14 mouse cellular contexts compared by ENCODE assay signal in genomic region chr17:3560534-3560933, GRCm38 (mm10). TPM values are rescaled to one million over a fixed set of nuclear protein-coding genes. Genes with fewer than 3 reads are reported as not detected.
A peak's percentile ranks its signal among the peaks of the same experiment; 100 is the strongest.
DNase-seq lines count a peak whose midpoint lies in the region; ATAC-seq and TF ChIP-seq lines count a peak whose summit lies in the region.
"Had no signal": no experiment of that assay in that cellular context is flagged by ENCODE, and none has a peak within 500 bp of the region (broad histone marks: within the 10 kb centered on the region; RNA-seq: fewer than 3 reads in every experiment).

No protein-coding gene starts in this region.

- TF ChIP-seq CTCF in cerebellum, adult 2 months (IDR thresholded peaks at IDR 0.05; ENCODE audit: borderline replicate concordance, insufficient read depth, low read depth, low read length): 0 out of 2 replicates have a peak, but pooled peaks have one; percentile 2
- TF ChIP-seq CTCF in kidney, adult 2 months (conservative IDR thresholded peaks at IDR 0.05; ENCODE audit: insufficient read depth, insufficient read length, low read depth, low read length): no peak
- peak; percentile 43 for TF ChIP-seq CTCF in Patski (IDR thresholded peaks at IDR 0.05)

- no peaks in the 10 kb centered on the region for H3K36me3 ChIP-seq in kidney, adult 2 months (ENCODE audit: control insufficient read depth, insufficient read depth, low read length)
- no peaks in the 10 kb centered on the region for H3K36me3 ChIP-seq in kidney, embryonic 14.5 days (ENCODE audit: control insufficient read depth, insufficient read depth, low read length)
- H3K36me3 ChIP-seq: lung, embryonic 15.5 days had no signal

- no peak overlapping the region for H3K4me2 ChIP-seq in kidney, embryonic 14.5 days (replicated peaks; ENCODE audit: low read depth, low read length)
- H3K4me2 ChIP-seq: heart, embryonic 11.5 days; lung, embryonic 15.5 days had no signal

- ATAC-seq in kidney, embryonic 14.5 days (ENCODE audit: low FRiP score, low TSS enrichment): no peak
- no peak for ATAC-seq in Patski
- ATAC-seq: midbrain, embryonic 16.5 days had no signal

- H3K27me3 ChIP-seq in cerebellum, adult 2 months (ENCODE audit: control insufficient read depth, insufficient read depth, low read length): no peaks in the 10 kb centered on the region
- H3K27me3 ChIP-seq in kidney, adult 2 months (replicated peaks; ENCODE audit: control insufficient read depth, insufficient read depth, low read length): no peaks in the 10 kb centered on the region
- no peaks in the 10 kb centered on the region for H3K27me3 ChIP-seq in kidney, embryonic 14.5 days (ENCODE audit: control insufficient read depth, insufficient read depth, low read length)
- no peaks in the 10 kb centered on the region for H3K27me3 ChIP-seq in Patski
- H3K27me3 ChIP-seq: lung, embryonic 15.5 days had no signal

- DNase-seq in cerebellum, adult 2 months: no peak
- DNase-seq in cerebellum, adult 11 months: no peak
- DNase-seq in kidney, adult 2 months: peak; percentile 28
- DNase-seq in lung, postnatal 10 days: peak; percentile 16
- DNase-seq in lung, postnatal 14 days: no peak
- no peak for DNase-seq in Patski (ENCODE audit: low read depth, low spot score)
- DNase-seq in urinary bladder, postnatal 4 days (ENCODE audit: low spot score in 2 of 2): no peak
- DNase-seq: adrenal gland, adult 8-10 months had no signal

- CTCF ChIA-PET in Patski (lab: Charles Lee): no interaction called here

- no peaks in the 10 kb centered on the region for H3K9me3 ChIP-seq in kidney, embryonic 14.5 days (ENCODE audit: control insufficient read depth, low read length)
- H3K9me3 ChIP-seq: lung, embryonic 15.5 days had no signal

- POLR2A ChIA-PET in Patski (lab: Charles Lee): no interaction called here

- 59% methylated on average over 3 of the region's 3 CpGs for WGBS in cerebellum, adult 2 months
- WGBS in kidney, adult 2 months: 77% methylated on average over 3 of the region's 3 CpGs
- WGBS in kidney, embryonic 14.5 days: 76% methylated on average over 3 of the region's 3 CpGs

- H3K27ac ChIP-seq in cerebellum, adult 2 months (ENCODE audit: insufficient read depth, low read length): no peak overlapping the region
- H3K27ac ChIP-seq in kidney, adult 2 months (ENCODE audit: insufficient read depth, low read depth, low read length): no peak overlapping the region
- H3K27ac ChIP-seq in kidney, embryonic 14.5 days (ENCODE audit: low read depth, low read length): no peak overlapping the region
- H3K27ac ChIP-seq: lung, embryonic 15.5 days had no signal

- H3K4me3 ChIP-seq in cerebellum, adult 2 months (replicated peaks; ENCODE audit: insufficient read depth, low read depth, low read length): no peak overlapping the region
- no peak overlapping the region for H3K4me3 ChIP-seq in kidney, adult 2 months (ENCODE audit: insufficient read depth, low read depth, low read length)
- no peak overlapping the region for H3K4me3 ChIP-seq in kidney, embryonic 14.5 days (ENCODE audit: low read length)
- H3K4me3 ChIP-seq: lung, embryonic 15.5 days had no signal

- TF ChIP-seq POLR2A in cerebellum, adult 2 months (IDR thresholded peaks at IDR 0.05; ENCODE audit: borderline replicate concordance, insufficient read depth, low read length): no peak
- TF ChIP-seq POLR2A in kidney, adult 2 months (IDR thresholded peaks at IDR 0.05; ENCODE audit: low read depth, low read length): no peak

- H3K4me1 ChIP-seq in cerebellum, adult 2 months (ENCODE audit: control insufficient read depth, insufficient read depth, low read length): no peaks in the 10 kb centered on the region
- H3K4me1 ChIP-seq in kidney, adult 2 months (ENCODE audit: control insufficient read depth, insufficient read depth, low read length): no peaks in the 10 kb centered on the region; the same call in 1 of the 2 replicates
- peaks cover 8% of the 10 kb centered on the region; the same call in 1 of the 2 replicates for H3K4me1 ChIP-seq in kidney, embryonic 14.5 days (ENCODE audit: control insufficient read depth, insufficient read depth, low read length)

- in situ Hi-C loops in Patski (cut with MboI; ENCODE audit: low pct_unique_long_range_greater_than_20kb): loop anchor here (25.0 kb wide), 2 partner anchors 1477 to 1827 kb away; no protein-coding TSS in a partner anchor

- no peak overlapping the region for H3K9ac ChIP-seq in kidney, embryonic 14.5 days (ENCODE audit: low read depth, low read length)
- H3K9ac ChIP-seq: lung, embryonic 15.5 days had no signal

RNA-seq across cellular contexts. Expression of gene Tfb1m, which starts 3.0 kb away (rescaled TPM):
- polyA plus RNA-seq in cerebellum, adult 2 months (2012; rRNA removed): 8.4 and 8.8 TPM in 2 replicates
- polyA plus RNA-seq in kidney, adult 2 months (2012; rRNA removed): 3.8 and 4.8 TPM in 2 replicates
- 19.5 and 21.4 TPM in 2 replicates for polyA plus RNA-seq in kidney, embryonic 14.5 days (2014; fragmentation: Nextera tagmentation; extraction: Ambion mirVana)
- polyA plus RNA-seq in Patski (2021): 12.8 TPM

RNA-seq across cellular contexts. Expression of gene Cldn20, which starts 28.2 kb away (rescaled TPM):
- polyA plus RNA-seq in cerebellum, adult 2 months (2012; rRNA removed): 0.25 and 0.63 TPM in 2 replicates
- polyA plus RNA-seq in kidney, adult 2 months (2012; rRNA removed): 0.48 TPM in 1 of 2 replicates, not detected in the other
- polyA plus RNA-seq in kidney, embryonic 14.5 days (2014; fragmentation: Nextera tagmentation; extraction: Ambion mirVana): 0.31 and 0.70 TPM in 2 replicates
- 0.58 TPM for polyA plus RNA-seq in Patski (2021)
- polyA plus RNA-seq: heart, embryonic 11.5 days; hindbrain, embryonic 11.5 days; stomach, embryonic 16.5 days had no signal

Comparison
In these comparisons a context has a peak if more than half of its experiments do, and no peak if none do; other contexts are left out.
1. DNase-seq: peak in kidney, adult 2 months (single experiment) and lung, postnatal 10 days (single experiment); none in cerebellum, adult 2 months (0 of 2), cerebellum, adult 11 months (single experiment), lung, postnatal 14 days (single experiment), Patski (single experiment) and urinary bladder, postnatal 4 days (0 of 2).